Mouse (Mus musculus): ENCODE results near the gene Cgn. TPM values are rescaled to one million over a fixed set of nuclear protein-coding genes. Genes with fewer than 3 reads are reported as not detected.
A peak's percentile ranks its signal among the peaks of the same experiment; 100 is the strongest.
"Not testable (repeated sequence)": the region's sequence is repeated elsewhere in the genome, so short reads cannot be mapped to it uniquely, and the experiment has no call there.

Cgn gene
- polyA plus RNA-seq, 1 experiment: 1.5 TPM

GRCm38 (mm10) chr3:94758427-94758826, 27.9 kb downstream of the Cgn start:
- not testable (repeated sequence) for H3K36me3 ChIP-seq (ENCODE audit: control insufficient read depth, insufficient read depth, low read length); H3K4me1 ChIP-seq (replicated peaks; ENCODE audit: control insufficient read depth, insufficient read depth, low read length); H3K27me3 ChIP-seq (ENCODE audit: control insufficient read depth, insufficient read depth, low read length); H3K4me3 ChIP-seq (ENCODE audit: control insufficient read depth, insufficient read depth, low read length); H3K27ac ChIP-seq (ENCODE audit: control insufficient read depth, insufficient read depth, low read length); DNase-seq
- WGBS: 43% methylated on average over 4 of the region's 9 CpGs

- H3K4me1 ChIP-seq (replicated peaks; ENCODE audit: control insufficient read depth, insufficient read depth, low read length); H3K27ac ChIP-seq (ENCODE audit: control insufficient read depth, insufficient read depth, low read length); H3K36me3 ChIP-seq (ENCODE audit: control insufficient read depth, insufficient read depth, low read length); H3K27me3 ChIP-seq (ENCODE audit: control insufficient read depth, insufficient read depth, low read length): not testable (repeated sequence)
- H3K4me3 ChIP-seq (ENCODE audit: control insufficient read depth, insufficient read depth, low read length): peak overlapping the region; percentile 13
- WGBS: under 1% methylated on average over 22 of the region's 31 CpGs
- DNase-seq: peak; percentile 46
These were observed 28.3 kb downstream of the Cgn start for GRCm38 (mm10) chr3:94758056-94758409.

GRCm38 (mm10) chr3:94757251-94758055, 28.8 kb downstream of the Cgn start:
- H3K36me3 ChIP-seq (ENCODE audit: control insufficient read depth, insufficient read depth, low read length); DNase-seq; H3K27ac ChIP-seq (ENCODE audit: control insufficient read depth, insufficient read depth, low read length); H3K27me3 ChIP-seq (ENCODE audit: control insufficient read depth, insufficient read depth, low read length); H3K4me1 ChIP-seq (replicated peaks; ENCODE audit: control insufficient read depth, insufficient read depth, low read length): not testable (repeated sequence)
- 16% methylated on average over 21 of the region's 47 CpGs for WGBS
- H3K4me3 ChIP-seq (ENCODE audit: control insufficient read depth, insufficient read depth, low read length): peak overlapping the region; percentile 40

- TF ChIP-seq POLR2A (IDR thresholded peaks at IDR 0.05; ENCODE audit: control insufficient read depth, extremely low read depth, insufficient read depth, low read length, poor library complexity): no peak
- TF ChIP-seq CTCF (IDR thresholded peaks at IDR 0.05; ENCODE audit: borderline replicate concordance, control insufficient read depth, extremely low read depth, insufficient read depth, low read length, poor library complexity): no peak
- WGBS: 98% methylated on average over 17 of the region's 17 CpGs
- no peak for DNase-seq
- Histone ChIP-seq H3K36me3 (ENCODE audit: control insufficient read depth, insufficient read depth, low read length) (no peaks in the 10 kb centered on the region), H3K4me1 (replicated peaks; ENCODE audit: control insufficient read depth, insufficient read depth, low read length) (no peaks in the 10 kb centered on the region), H3K27ac (ENCODE audit: control insufficient read depth, insufficient read depth, low read length) (no peak overlapping the region), H3K4me3 (ENCODE audit: control insufficient read depth, insufficient read depth, low read length) (no peak overlapping the region), H3K27me3 (ENCODE audit: control insufficient read depth, insufficient read depth, low read length) (no peaks in the 10 kb centered on the region)
These were observed 40.6 kb downstream of the Cgn start for GRCm38 (mm10) chr3:94745691-94746090.

GRCm38 (mm10) chr3:94723637-94724036, 62.7 kb downstream of the Cgn start:
- not testable (repeated sequence) for DNase-seq; H3K27ac ChIP-seq (ENCODE audit: control insufficient read depth, insufficient read depth, low read length); H3K4me1 ChIP-seq (replicated peaks; ENCODE audit: control insufficient read depth, insufficient read depth, low read length); H3K4me3 ChIP-seq (ENCODE audit: control insufficient read depth, insufficient read depth, low read length); H3K36me3 ChIP-seq (ENCODE audit: control insufficient read depth, insufficient read depth, low read length); H3K27me3 ChIP-seq (ENCODE audit: control insufficient read depth, insufficient read depth, low read length)
- 32% methylated on average over 2 of the region's 2 CpGs for WGBS

GRCm38 (mm10) chr3:94718253-94718652, 68.0 kb downstream of the Cgn start:
- WGBS: 82% methylated on average over 1 of the region's 1 CpGs
- H3K27ac ChIP-seq (ENCODE audit: control insufficient read depth, insufficient read depth, low read length); H3K36me3 ChIP-seq (ENCODE audit: control insufficient read depth, insufficient read depth, low read length); H3K4me3 ChIP-seq (ENCODE audit: control insufficient read depth, insufficient read depth, low read length); DNase-seq; H3K27me3 ChIP-seq (ENCODE audit: control insufficient read depth, insufficient read depth, low read length); H3K4me1 ChIP-seq (replicated peaks; ENCODE audit: control insufficient read depth, insufficient read depth, low read length): not testable (repeated sequence)

- not testable (repeated sequence) for DNase-seq; H3K4me1 ChIP-seq (replicated peaks; ENCODE audit: control insufficient read depth, insufficient read depth, low read length)
These were observed 72.9 kb downstream of the Cgn start for GRCm38 (mm10) chr3:94713424-94713823.

GRCm38 (mm10) chr3:94710591-94710990, 75.7 kb downstream of the Cgn start:
- not testable (repeated sequence) for H3K27ac ChIP-seq (ENCODE audit: control insufficient read depth, insufficient read depth, low read length); H3K4me1 ChIP-seq (replicated peaks; ENCODE audit: control insufficient read depth, insufficient read depth, low read length); H3K27me3 ChIP-seq (ENCODE audit: control insufficient read depth, insufficient read depth, low read length); H3K4me3 ChIP-seq (ENCODE audit: control insufficient read depth, insufficient read depth, low read length); H3K36me3 ChIP-seq (ENCODE audit: control insufficient read depth, insufficient read depth, low read length); DNase-seq

More at GRCm38 (mm10) chr3:94713424-94713823, 72.9 kb downstream of the Cgn start:
- not testable (repeated sequence) for H3K27ac ChIP-seq (ENCODE audit: control insufficient read depth, insufficient read depth, low read length); H3K4me3 ChIP-seq (ENCODE audit: control insufficient read depth, insufficient read depth, low read length); H3K36me3 ChIP-seq (ENCODE audit: control insufficient read depth, insufficient read depth, low read length); H3K27me3 ChIP-seq (ENCODE audit: control insufficient read depth, insufficient read depth, low read length)
- WGBS: 93% methylated on average over 3 of the region's 3 CpGs

Other genes starting within 250 kb of the Cgn start
- gene Snx27, start 203.8 kb downstream of the Cgn start, polyA plus RNA-seq (2012; rRNA removed): 13.9 and 15.5 TPM in 2 replicates
- not detected in 2 replicates for gene Gm10972, start 143.4 kb downstream of the Cgn start, polyA plus RNA-seq (2012; rRNA removed)
- gene Tuft1, start 127.6 kb downstream of the Cgn start, polyA plus RNA-seq (2012; rRNA removed): 6.4 and 10.1 TPM in 2 replicates
- gene Selenbp2, start 92.9 kb downstream of the Cgn start, polyA plus RNA-seq (2012; rRNA removed): 0.40 and 1.1 TPM in 2 replicates
- 69.6 and 73.6 TPM in 2 replicates for gene Pogz, start 51.1 kb upstream of the Cgn start, polyA plus RNA-seq (2012; rRNA removed)
- gene Psmb4, start 100.5 kb upstream of the Cgn start, polyA plus RNA-seq (2012; rRNA removed): 314 and 384 TPM in 2 replicates
- 15.9 and 26.7 TPM in 2 replicates for gene Selenbp1, start 146.6 kb upstream of the Cgn start, polyA plus RNA-seq (2012; rRNA removed)
- 33.3 and 36.8 TPM in 2 replicates for gene Rfx5, start 167.6 kb upstream of the Cgn start, polyA plus RNA-seq (2012; rRNA removed)
- 59.0 and 62.3 TPM in 2 replicates for gene Pi4kb, start 188.2 kb upstream of the Cgn start, polyA plus RNA-seq (2012; rRNA removed)
- gene Zfp687, start 229.0 kb upstream of the Cgn start, polyA plus RNA-seq (2012; rRNA removed): 57.1 and 61.2 TPM in 2 replicates